Mouse (Mus musculus) cerebellum, adult 9-11 months (tissue): ENCODE measurements around the gene Arap2.
A peak's percentile ranks its signal among the peaks of the same experiment; 100 is the strongest.

Experiments used
- DNase-seq: peaks from one replicate; pipeline ENCODE4 v3.0.0; 2022

Gene Arap2

DNA sequence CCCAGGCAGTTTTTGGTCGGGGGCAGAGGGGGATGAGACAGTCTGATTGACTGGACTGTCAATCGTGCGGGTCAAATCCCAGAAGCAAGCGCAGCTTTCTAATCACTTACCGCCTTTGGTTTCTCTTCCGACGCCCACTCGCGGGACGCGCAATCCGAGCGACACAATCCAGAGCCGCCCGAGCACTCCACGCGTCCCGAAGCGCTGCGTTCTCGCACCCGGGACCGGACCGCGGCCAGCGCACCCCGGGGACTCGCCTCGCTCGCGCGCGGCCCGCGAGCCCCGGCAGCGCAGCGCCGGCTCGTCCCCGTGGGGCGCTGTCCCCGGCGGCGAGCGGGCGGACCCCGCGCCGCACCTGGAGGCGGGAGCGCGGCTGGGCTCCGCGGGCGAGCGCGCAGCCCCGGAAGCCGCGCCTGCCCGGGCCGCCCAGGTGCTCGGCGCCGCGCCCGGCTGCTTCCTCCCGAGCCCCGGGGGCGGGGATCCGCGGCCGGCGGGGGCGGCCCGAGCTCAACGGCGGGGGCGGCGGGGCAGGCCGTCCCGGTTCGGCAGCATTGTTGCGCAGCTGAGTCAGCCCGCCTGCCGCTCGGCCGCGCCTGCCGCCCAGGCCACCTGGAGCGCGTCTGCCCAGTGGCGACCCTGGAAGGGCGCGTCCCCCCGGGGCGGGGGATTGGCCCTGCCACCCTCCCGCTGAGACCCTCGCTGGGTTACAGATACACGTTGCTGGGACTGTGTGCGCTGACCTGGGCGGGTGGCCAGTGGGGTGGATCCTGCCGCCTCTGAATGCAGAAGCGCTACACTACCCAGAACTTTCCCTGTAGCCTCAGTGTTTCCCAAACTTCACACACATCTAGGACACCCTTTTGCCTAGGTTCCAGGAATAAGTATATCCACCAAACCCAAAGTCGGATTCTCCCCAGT, at the start of gene Arap2:
TSS of gene Arap2 (minus strand) at position 376 of the 918 bp plus-strand sequence.
- DNase-seq, result peak; percentile 14

DNA sequence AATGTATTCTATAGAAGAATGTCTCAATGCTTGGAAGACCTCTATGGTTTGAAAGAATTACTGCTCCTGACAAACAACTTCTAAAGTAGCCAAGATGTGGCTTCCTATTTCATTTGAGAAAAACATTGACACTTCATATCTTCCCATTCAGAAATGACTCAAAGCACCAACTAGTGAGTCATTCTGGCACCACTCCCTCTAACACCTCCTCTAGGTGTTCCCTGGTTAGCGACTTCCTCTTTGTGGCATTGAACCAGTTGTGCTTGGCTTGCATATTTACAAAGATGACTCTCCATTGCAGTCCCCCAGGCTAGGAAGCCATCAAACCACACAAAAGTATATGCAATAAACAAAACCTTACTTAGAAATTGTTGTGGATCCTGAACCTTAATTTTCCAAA, 49.8 kb upstream of the Arap2 start:
- no peak for DNase-seq

DNA sequence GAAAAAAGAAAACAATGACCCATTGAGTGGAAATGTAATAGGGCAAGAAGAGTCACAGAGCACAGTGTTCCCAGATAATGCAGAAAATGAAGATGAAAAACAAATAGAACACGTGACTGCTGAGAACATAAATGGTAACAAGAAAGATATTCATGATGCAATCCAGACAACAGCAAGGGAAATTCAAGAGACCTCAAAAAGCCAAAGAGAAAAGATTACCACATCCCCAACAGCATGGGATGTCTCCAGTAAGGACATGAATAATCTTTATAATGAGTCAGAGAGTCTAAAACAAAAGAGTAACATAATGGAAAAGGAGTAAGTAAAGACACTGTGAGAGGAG, 48.1 kb upstream of the Arap2 start:
- DNase-seq, result no peak

DNA sequence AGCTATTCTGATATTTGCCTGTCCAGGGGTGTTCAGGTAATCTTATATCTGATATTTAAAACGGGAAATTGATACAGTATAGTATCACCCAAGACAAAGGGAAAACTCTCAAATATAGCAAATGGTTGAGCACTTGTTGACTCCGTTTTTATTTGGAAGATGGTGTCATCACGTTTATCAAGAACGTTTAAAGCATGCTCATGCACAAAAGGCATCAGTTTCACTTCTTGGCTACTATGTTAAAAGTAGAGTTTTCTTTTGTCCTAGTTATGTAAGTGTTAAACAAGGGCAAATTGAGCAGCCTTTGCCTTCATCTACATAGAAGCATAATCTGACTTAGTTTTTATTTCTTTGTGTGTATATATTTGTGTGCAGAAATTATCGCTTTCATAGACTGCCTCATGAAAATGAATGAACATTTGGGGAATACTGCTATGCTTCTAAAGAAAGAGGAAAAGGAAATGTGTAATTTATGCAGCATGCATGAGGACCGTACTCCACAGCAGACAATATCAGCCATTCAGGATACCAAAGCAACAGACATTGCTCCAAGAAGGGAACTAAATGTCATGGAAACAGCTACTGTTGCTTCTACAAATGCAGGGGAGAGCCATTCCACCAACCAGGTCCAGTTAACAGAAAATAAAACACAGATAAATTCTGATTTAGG, 47.6 kb upstream of the Arap2 start, which contains the start of gene Dthd1:
TSS of gene Dthd1 (plus strand) at position 422 of the 670 bp plus-strand sequence.
- no peak for DNase-seq

DNA sequence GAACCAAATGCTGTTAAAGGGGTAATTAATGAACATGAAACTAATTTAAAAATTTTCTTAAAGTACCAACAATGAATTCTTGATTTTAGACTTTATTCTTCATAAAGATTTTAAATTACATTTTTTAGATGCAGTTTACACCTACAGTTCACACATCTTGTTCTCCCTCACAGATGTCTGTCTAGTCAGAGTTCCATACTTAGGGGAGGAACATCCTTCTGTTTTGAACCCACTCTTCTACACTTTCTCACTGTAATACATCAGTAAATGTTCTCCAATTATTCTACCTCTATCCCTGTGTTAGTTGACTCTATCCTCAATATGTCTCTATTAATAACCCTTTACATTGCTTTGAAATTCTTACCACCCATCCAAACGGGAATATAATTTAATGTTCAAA, 26.8 kb upstream of the Arap2 start:
- DNase-seq, result no peak

DNA sequence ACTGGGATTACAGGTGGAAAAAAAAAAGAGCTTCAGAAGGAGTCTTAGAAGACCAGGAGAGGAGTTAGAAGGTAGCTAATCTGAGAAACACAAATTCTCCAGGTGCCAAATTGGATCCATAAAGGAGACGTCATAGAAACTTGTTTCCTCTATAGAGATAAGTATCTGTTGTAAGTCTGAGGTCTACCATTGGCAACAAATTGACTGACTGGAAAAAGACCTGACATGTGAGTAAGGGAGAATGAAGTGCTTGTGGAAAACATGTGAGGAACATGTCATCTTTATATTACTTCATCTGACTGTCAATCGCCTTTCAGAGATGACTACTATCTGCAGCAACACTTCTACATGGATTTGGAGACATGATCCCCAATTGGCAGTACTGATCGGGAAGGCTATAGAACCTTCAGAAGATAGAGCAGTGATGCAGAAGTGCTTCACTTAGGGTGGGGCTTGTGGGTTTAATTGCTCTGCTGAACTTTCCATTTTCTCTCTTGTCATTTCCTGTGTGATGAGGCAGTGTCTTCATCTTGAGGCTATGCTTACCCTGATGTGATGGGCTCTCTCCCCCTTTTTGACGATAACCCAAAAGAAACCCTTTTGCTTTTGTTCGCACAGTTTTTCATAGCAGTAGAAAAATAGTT, 25.1 kb upstream of the Arap2 start:
- DNase-seq, result no peak

DNA sequence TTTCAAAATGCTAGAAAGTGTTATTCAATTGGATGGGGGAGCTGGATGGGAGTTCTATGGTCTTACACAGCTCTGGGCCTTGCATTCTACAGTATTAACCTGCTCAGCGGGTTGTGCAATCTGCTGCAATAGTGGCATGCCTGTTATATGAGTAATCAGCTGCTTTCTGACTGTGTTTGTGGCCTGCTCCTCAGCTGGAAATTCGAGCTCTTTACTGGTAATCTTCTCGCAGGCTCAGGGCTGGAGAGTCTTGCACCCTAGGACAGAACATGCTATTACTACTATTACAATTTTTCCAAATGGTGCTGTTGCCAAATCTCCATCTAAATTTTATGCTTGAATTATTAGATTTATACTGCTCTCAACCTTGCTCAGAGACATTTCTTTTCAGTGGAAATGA, 20.9 kb upstream of the Arap2 start:
- no peak for DNase-seq

DNA sequence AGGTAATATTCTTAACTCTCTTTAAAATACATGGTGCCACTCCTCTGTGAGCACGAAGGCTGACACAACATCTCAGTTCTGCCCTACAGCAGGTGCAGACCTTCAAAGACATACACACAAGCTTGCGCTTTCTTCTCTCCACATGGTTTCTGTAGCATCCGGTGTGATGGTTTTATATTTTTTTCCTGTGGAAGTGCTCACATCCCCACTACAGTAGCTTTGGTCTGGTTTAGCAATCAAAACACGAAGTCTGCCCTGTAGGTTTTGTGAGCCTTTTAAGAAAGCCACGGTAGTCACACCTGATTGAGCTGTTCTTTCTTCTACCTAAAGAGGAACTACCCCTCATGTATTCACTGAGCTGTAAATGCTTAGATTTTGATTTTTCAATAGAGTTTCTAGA, 12.7 kb upstream of the Arap2 start:
- no peak for DNase-seq

DNA sequence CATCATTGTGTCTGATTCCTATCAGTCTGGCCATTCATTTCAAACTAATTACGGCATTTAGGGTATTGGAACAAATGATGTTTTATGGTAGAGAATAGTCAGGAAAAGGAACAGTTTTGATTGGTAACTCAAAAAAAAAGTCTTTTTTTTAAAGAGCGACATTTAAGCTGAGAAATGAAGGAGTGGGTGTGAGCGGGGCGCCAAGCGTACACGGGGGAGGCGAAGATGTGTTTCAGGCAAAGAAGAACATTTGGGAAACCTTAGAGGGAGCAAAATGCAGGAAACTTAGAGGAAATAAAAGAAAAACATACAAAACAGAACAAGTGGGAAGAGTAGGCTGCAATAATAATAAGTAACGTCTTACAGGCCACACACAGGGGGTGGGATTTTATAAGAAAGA, 11.8 kb upstream of the Arap2 start:
- no peak for DNase-seq

DNA sequence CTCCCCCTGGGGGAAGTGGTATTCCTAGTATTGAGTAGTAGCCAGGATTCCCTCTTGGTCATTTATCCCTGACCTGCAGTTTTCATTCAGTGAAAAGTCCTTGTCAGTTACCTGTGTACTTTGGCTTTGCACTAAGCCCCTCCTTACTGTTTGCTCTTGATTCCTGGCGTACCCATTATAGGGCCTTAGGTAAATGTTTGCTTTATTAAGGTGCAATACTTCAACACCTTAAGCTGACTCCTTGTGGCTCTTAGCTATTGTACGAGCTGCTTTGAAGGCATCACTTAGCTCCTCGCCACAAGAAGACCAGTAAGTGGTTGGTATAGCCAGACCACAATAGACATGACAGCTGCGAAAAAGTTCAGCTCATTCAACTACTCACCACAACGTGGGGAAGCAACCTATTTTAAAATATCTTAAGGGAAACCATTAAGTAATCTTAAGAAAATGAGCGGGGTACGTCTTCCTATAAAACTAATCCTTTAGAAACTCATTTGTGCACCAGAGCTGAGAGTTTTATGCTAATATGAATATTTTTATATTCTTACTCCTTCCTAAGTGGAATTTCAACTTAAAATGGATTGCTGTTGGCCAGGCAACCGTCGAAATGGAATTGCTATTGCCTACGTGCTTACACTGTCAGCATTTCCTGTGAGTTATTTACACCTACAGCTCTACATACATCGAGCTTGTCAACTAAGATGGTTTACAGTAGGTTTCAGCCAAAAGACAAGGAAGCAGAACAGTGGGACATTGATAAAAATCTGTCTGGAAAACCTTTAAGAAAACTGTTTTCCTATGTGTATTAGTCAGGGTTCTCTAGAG, 6.0 kb upstream of the Arap2 start:
- no peak for DNase-seq

DNA sequence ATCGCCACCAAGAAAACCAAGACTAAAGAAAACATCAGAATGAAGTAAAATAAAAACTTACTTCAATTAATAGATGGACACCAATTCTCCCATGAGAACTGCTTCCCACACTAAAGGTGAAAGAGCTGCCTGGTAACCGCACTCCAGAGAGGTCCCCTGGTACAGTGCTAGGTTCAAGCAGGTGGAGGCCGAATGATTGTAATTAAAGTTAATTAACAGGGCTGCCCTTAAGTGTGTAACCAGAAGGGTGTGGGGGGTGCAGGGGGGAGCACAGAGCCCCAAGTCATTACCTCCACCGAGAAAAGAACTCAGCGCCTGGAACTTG, 538 bp downstream of the Arap2 start:
- no peak for DNase-seq

DNA sequence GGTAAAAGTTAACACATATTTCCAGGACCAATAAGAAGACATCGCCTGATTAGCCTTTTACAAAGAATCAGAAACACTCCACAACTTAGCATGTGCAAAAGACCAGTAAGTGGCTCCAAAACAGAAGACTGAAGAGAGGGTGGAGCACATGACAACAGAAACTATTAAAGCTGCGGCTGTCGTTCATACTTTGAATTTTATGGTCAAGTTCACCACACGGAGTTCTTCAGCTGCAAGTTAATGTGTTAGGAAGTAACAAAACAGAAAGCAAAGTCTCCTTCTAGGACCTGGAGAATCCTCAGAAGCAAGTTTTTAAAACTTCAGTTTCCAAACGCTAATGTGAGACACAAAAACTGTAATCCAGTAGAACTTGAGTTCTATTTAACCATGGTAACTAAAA, 1.8 kb downstream of the Arap2 start:
- no peak for DNase-seq

DNA sequence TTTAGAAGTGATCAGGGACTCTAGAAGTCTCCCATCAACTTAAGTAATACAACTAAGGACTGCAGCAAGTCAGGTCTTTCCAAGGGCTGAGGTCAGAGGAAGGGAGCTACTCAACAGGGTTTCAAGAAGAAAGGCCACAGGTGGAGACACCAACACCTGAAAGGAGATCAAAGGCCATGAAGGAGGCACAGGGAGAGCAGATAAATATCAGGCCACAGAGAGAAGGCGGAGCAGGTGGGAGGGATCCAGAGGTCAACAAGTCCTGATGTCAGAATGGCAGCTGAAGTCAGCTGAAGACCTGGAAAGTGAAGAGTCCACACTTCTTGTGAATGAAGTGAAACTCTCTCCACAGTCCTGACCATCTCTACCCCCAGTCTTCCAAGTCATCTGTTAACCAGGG, 2.9 kb downstream of the Arap2 start:
- no peak for DNase-seq

DNA sequence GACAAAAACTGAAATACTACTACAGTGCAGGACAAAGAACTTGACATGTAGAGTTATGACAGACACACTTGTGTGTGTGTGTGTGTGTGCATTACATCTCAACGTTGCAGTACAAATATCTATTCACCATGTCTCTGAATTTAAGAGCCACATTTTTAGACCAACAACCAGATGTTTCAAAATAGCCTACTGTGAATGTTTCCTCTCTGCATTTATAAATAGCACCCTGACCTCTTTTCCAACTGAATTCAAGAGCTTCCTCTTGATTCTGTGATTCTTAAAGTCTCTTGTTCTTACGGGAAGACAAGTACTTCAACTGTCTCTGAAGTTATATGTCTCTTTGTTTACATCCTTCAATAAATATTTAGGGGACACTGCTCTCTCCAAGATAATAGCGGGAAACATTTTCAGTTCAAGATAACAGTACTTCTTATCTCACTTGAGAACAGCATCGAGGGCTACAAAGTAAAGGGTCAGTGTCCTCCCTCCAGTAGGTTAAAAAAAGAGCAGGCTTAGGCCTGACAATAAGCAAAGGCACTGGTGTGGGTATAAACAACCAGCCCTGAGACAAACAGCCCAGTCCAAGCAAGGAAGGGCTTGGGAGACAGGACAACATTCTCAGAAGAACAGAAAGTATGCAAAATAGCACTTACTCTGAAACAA, 3.5 kb downstream of the Arap2 start:
- DNase-seq, result no peak

DNA sequence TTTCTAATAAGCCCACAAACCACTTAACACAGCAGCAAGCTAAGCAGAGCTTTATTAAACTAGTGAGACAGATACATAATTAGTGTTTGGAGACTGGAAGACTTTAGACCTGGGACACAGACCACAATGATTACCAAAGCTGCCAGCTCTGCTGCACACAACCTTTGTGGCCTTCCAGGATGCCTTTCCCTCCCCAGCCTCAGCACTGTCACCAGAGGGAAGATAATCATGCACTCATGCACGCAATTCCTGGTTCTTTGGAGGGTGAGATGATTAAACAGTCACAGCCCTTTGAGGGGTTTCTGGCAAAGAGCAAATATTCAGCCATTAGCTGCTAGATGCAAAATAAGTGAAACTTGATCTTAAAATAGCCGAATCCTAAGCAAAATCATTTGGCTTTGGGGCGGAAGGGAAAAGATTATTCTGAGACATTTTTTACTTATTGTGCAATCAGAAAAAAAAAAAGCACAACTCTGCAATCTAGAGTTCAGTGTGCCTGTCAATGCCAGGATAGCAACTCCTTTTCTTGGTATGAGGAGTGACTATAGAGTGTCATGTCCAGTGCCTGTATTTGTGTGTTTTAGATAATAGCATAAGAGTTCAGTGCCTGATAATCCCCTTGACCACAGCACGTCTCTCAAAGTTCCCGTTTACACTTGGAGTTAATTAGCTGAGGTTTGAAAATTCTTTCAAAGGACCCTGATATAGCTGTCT, 5.0 kb downstream of the Arap2 start:
- no peak for DNase-seq

DNA sequence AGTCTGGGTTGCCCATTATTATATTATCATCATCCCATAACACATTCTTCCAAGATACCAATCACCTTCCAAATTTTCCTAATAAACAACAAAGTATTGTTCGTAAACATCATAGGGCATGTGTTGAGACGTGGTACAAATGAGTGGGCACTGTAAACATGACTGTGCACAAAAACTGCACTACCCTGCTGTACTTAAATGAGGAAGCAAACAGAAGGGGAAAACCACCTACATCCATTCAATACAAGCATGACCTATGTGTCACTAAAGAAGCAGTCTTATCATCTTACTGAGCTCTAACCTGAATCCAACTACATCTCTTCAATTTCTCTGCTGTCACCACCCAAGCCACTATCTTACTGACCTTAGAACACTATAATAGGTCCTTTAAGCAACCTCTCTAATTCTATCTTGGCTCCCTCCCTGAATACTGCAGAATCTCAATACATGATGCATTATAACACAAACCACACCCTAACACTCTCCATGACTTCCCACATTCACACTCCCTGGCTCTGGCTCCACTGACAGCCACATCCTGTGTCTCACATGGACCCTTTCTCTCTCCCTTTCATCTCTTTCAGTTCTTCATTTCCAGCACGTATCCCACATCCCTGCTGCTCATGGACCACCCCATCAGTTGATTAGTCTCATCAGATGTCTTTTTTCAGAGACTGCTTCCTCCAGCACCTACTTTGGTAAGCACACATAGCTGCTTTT, 10.0 kb downstream of the Arap2 start:
- DNase-seq, result no peak

DNA sequence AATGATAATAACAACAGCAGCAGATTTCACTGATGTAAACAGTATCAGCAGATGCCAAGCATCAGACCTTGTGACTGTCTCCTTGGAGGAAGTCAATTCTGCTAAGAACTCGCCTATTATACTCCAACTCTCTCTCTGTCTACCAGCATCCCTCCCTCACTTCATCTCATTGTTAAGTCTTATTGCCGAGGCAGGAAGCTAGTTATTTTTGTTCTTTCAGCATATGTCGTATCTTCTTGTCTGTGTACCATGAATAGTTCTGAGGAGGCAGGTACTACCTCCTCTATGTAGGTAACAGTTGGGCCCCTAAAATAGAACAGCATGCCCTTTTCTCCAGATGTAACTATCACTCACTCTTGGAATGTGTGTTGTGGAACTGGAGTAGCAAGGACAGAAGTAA, 13.0 kb downstream of the Arap2 start:
- DNase-seq, result no peak

DNA sequence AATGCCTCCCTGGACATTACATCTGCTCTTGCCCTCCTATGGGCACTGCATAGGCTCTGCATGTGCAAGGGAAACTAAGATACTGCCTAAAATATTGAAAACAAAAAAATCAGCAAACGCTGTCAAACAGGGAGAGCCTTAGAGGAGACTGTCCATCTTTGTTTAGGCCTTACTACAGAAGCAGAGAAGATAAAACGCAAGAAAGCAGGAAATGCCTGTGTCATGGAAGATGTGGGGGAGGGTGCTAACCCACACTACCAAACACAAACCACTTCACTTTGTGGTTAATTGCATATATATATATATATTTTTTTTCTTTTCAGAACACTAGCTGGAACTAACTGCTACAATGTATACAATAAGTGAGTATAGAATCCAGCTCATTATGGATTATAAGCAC, 14.3 kb downstream of the Arap2 start:
- no peak for DNase-seq

DNA sequence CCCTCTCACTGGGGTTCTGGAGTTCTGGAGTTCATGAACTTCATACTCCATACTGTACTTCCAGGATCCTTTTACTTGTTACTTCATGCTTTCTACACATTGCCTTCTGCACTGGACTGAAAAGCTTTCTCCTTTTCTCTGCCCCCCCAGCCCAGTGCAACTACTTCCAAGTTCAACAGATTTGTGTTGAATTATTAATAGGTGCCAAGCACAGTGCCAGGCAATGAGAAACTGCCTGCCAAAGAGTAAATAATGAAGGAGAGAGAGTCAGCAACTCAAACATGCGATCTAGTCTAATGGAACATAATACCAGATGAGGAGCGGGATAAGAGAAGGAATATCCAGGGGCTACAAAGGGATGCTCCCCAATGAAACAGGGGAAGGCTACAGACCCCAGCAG, 17.8 kb downstream of the Arap2 start:
- DNase-seq, result no peak

DNA sequence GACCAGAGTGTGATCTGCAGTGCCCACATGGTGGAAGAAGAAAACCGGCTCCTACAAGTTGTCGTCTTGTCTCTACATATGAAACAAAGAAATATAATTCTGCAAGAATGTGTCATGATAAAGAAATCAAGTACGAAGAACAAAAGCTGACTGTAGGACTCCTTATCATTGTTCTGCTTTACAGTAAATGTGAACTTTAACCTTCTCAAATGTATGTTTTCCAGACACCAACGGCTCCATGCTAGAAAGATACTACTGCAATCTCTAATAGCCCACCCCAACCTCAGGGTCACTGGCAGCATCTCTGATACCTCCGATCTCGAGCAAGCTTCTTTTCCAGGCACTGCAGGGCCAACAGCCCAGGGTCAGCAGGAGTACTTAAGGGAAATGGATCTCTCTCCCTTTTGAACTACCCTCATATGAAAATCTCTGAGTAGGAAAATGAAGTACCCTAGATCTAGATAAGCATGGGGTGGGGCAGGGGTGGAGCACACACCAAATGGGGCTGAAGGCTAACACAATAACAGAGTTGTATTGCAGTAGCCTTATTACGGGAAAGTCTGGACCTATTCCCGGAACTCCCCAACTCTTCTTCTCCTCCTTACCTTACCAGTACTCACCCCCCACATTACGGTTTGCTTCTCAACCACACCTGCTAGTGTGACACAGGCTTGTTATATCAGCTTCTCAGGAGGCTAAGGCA, 22.6 kb downstream of the Arap2 start:
- no peak for DNase-seq
